Mouse (Mus musculus) kidney, adult 2 months (tissue): ENCODE measurements around the gene Tmem63c.

Experiments used
- CTCF ChIP-seq: fragments of 200-500 bp; conservative IDR thresholded peaks from 2 replicates; pipeline ENCODE4 v1.5.1; 2011; ENCODE audit warnings: low read depth, mild to moderate bottlenecking, control low read depth, low read length, moderate library complexity, mixed read lengths; ENCODE audit not compliant: insufficient read depth, insufficient read length
- POLR2A ChIP-seq: fragments of 200-500 bp; IDR thresholded peaks from one replicate; pipeline ENCODE4 v1.6.1; 2011; ENCODE audit warnings: low read depth, low read length, control low read depth

- TF ChIP-seq CTCF, result no peak
- no peak for TF ChIP-seq POLR2A
These were observed 47.4 kb upstream of the Tmem63c start for GRCm38 (mm10) chr12:86973706-86974105.
